Mouse (Mus musculus): ENCODE measurements around the gene Krtap1-5. TPM values are rescaled to one million over a fixed set of nuclear protein-coding genes. Genes with fewer than 3 reads are reported as not detected.

Gene Krtap1-5
- polyA plus RNA-seq, 1 experiment from 2014 or later, result not detected

DNA sequence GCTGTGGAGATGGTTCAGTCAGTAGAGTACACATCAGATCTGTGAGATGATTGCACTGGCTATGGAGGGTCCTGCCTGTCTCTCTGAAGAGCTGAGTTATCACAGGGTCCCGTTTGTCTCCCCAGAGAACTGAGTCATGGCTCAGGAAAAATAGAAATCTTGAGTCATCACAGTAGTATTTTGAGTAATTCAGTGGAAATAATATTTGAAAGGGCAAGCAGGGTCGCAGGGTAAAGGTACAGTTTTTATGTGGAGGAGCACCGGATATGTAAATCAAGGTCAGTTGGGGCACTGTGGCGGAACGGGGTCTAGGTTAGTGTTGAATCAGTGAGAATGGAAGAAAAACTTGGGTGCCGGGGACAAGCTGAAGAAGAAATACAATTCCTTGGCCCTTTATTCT lies 18.2 kb downstream of the Krtap1-5 start:
- Histone ChIP-seq H3K9ac (ENCODE audit: low read length) (no peak overlapping the region), H3K36me3 (ENCODE audit: control insufficient read depth, insufficient read depth, low read length) (no peaks in the 10 kb centered on the region), H3K4me1 (ENCODE audit: control insufficient read depth in 2 of 2, insufficient read depth in 2 of 2, low read length in 2 of 2) (no peaks in the 10 kb centered on the region), H3K27me3 (ENCODE audit: control insufficient read depth, insufficient read depth, low read length) (no peaks in the 10 kb centered on the region), H3K9me3 (ENCODE audit: control insufficient read depth, low read length) (no peaks in the 10 kb centered on the region), H3K4me3 (ENCODE audit: control insufficient read depth in 1 of 2, insufficient read depth in 1 of 2, low read depth in 1 of 2, low read length in 2 of 2) (no peak overlapping the region), H3K27ac (replicated peaks in 1 of 2; ENCODE audit: control insufficient read depth in 1 of 2, insufficient read depth in 1 of 2, low read depth in 2 of 2, low read length in 2 of 2) (no peak overlapping the region), H3K4me2 (ENCODE audit: low read length) (no peak overlapping the region)
- ATAC-seq (ENCODE audit: insufficient number of reproducible peaks, insufficient read depth, low FRiP score, low read depth), result no peak
- 78% methylated on average over 6 of the region's 6 CpGs for WGBS

DNA sequence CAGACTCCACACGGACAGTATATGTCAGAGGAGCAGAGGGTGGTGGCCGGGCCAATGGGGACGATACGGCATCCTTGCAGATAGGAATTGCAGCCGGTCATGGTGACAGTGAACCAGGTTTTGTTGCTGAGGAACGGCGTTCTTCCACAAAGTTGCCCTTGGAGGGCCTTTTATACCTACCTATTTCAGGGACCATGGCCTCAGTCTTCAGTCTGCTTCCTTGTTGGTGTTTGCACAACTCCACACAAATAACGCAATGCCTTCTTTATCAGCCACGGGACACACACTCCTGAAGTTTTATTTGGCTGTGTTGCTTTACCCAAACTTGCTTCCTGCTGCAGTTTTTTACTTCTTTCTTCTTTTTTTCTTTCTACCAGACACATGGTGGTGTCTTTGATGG lies 21.4 kb downstream of the Krtap1-5 start, which contains the start of gene Gm11939:
Gm11939 (minus strand) TSS at position 101 of the 400 bp plus-strand sequence.
- Histone ChIP-seq H3K4me3 (ENCODE audit: control insufficient read depth in 1 of 2, insufficient read depth in 1 of 2, low read depth in 1 of 2, low read length in 2 of 2) (no peak within 1 kb of the TSS), H3K9ac (ENCODE audit: low read length) (no peak within 1 kb of the TSS), H3K4me1 (ENCODE audit: control insufficient read depth in 2 of 2, insufficient read depth in 2 of 2, low read length in 2 of 2) (no peaks in the 10 kb centered on the region), H3K4me2 (ENCODE audit: low read length) (no peak within 1 kb of the TSS), H3K36me3 (ENCODE audit: control insufficient read depth, insufficient read depth, low read length) (no peaks in the 10 kb centered on the region), H3K27me3 (ENCODE audit: control insufficient read depth, insufficient read depth, low read length) (no peaks in the 10 kb centered on the region), H3K9me3 (ENCODE audit: control insufficient read depth, low read length) (no peaks in the 10 kb centered on the region), H3K27ac (replicated peaks in 1 of 2; ENCODE audit: control insufficient read depth in 1 of 2, insufficient read depth in 1 of 2, low read depth in 2 of 2, low read length in 2 of 2) (no peak within 1 kb of the TSS)
- 86% methylated on average over 9 of the region's 9 CpGs for WGBS
- no peak for ATAC-seq (ENCODE audit: insufficient number of reproducible peaks, insufficient read depth, low FRiP score, low read depth)

DNA sequence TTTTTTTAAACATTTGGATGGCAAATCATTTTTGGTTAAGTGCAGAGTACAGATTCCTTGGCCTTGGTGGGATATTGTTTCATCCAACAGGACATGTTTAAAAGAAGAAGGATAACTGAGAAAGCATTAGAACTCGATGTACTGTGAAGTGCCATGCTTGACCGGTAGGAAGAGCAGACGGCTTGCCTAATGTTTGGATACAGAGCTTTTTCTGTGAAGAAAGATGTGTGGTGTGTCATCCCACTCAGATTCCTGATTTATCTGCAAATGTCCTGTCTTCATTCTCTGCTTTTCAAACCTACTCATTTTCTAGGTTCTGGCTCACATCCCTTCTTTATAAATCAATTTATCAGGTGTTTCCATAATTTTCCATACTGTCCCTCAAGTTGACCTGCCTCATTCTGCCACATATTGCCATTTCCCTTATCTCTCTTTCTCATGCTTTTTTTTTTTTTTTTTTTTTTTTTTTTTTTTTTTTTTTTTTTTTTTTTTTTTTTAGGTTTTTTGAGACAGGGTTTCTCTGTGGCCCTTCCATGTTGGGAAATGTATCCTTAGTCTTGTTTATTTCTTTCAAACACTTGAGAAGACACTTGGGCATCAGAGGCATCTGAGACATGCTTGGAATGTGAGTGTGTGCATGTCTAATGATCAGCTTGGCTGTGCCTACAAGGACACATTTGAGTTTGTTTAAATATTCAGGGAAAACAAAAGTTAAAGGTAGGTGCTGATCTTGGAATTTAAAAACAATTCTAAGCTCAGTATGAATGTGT lies 22.7 kb downstream of the Krtap1-5 start:
- H3K4me1 ChIP-seq (ENCODE audit: control insufficient read depth in 2 of 2, insufficient read depth in 2 of 2, low read length in 2 of 2), result no peaks in the 10 kb centered on the region
- H3K9ac ChIP-seq (ENCODE audit: low read length), result no peak overlapping the region
- no peaks in the 10 kb centered on the region for H3K36me3 ChIP-seq (ENCODE audit: control insufficient read depth, insufficient read depth, low read length)
- no peak overlapping the region for H3K4me3 ChIP-seq (ENCODE audit: control insufficient read depth in 1 of 2, insufficient read depth in 1 of 2, low read depth in 1 of 2, low read length in 2 of 2)
- H3K9me3 ChIP-seq (ENCODE audit: control insufficient read depth, low read length), result no peaks in the 10 kb centered on the region
- H3K27me3 ChIP-seq (ENCODE audit: control insufficient read depth, insufficient read depth, low read length), result no peaks in the 10 kb centered on the region
- WGBS, result 72% methylated on average over 3 of the region's 3 CpGs
- ATAC-seq (ENCODE audit: insufficient number of reproducible peaks, insufficient read depth, low FRiP score, low read depth), result no peak
- H3K4me2 ChIP-seq (ENCODE audit: low read length), result no peak overlapping the region
- no peak overlapping the region for H3K27ac ChIP-seq (replicated peaks in 1 of 2; ENCODE audit: control insufficient read depth in 1 of 2, insufficient read depth in 1 of 2, low read depth in 2 of 2, low read length in 2 of 2)

DNA sequence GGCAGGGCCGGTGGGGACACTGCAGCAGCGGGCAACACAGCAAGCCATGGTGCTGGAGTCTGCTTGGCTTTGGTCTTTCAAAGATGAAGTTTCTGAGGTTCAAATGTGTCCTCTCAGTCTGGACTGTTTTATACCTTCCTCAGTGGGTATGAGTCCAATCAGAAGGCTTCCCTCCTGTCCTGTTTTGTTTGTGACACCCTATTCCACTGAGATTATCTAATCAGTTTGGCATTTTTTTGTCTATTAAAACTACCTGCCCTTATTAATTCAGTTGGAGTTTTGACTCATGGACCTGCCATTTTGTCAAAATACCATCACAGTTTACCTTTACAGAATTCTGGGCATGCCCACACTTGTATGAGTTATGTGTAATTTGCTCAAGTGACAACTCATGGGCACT lies 24.1 kb downstream of the Krtap1-5 start, which contains the start of gene Krtap3-2:
Krtap3-2 (minus strand) TSS at position 101 of the 400 bp plus-strand sequence.
- WGBS, result 72% methylated on average over 2 of the region's 2 CpGs

DNA sequence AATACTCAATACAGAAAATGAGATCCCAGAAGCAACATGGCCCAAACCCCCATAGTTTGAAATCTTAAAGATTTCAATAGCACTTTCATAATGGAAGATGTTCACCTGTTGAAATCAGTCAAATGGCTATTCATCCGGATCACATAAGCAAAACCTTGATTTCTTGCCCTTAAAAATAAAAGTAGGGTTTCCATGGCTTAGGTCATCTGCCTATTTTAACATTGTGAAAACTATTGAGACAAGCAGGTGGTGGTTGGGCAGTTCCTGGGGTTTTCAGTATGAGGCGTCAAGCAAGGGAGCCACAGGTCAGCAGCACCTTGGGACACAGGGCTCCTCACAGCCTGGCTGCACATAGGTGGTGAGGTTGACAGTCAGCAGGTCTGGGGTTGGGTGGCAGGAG lies 24.6 kb downstream of the Krtap1-5 start:
- Histone ChIP-seq H3K4me1 (ENCODE audit: control insufficient read depth in 2 of 2, insufficient read depth in 2 of 2, low read length in 2 of 2) (no peaks in the 10 kb centered on the region), H3K9ac (ENCODE audit: low read length) (no peak overlapping the region), H3K27ac (replicated peaks in 1 of 2; ENCODE audit: control insufficient read depth in 1 of 2, insufficient read depth in 1 of 2, low read depth in 2 of 2, low read length in 2 of 2) (no peak overlapping the region), H3K36me3 (ENCODE audit: control insufficient read depth, insufficient read depth, low read length) (no peaks in the 10 kb centered on the region), H3K27me3 (ENCODE audit: control insufficient read depth, insufficient read depth, low read length) (no peaks in the 10 kb centered on the region), H3K9me3 (ENCODE audit: control insufficient read depth, low read length) (no peaks in the 10 kb centered on the region), H3K4me3 (ENCODE audit: control insufficient read depth in 1 of 2, insufficient read depth in 1 of 2, low read depth in 1 of 2, low read length in 2 of 2) (no peak overlapping the region), H3K4me2 (ENCODE audit: low read length) (no peak overlapping the region)
- ATAC-seq (ENCODE audit: insufficient number of reproducible peaks, insufficient read depth, low FRiP score, low read depth), result no peak
- WGBS, result 77% methylated on average over 2 of the region's 2 CpGs

More for the DNA sequence above, 24.1 kb downstream of the Krtap1-5 start, which contains the start of gene Krtap3-2:
- H3K4me3 ChIP-seq (ENCODE audit: control insufficient read depth in 1 of 2, insufficient read depth in 1 of 2, low read depth in 1 of 2, low read length in 2 of 2), result no peak within 1 kb of the TSS
- ATAC-seq (ENCODE audit: insufficient number of reproducible peaks, insufficient read depth, low FRiP score, low read depth), result no peak
- H3K4me1 ChIP-seq (ENCODE audit: control insufficient read depth in 2 of 2, insufficient read depth in 2 of 2, low read length in 2 of 2), result no peaks in the 10 kb centered on the region
- no peaks in the 10 kb centered on the region for H3K27me3 ChIP-seq (ENCODE audit: control insufficient read depth, insufficient read depth, low read length)
- H3K36me3 ChIP-seq (ENCODE audit: control insufficient read depth, insufficient read depth, low read length), result no peaks in the 10 kb centered on the region
- H3K9me3 ChIP-seq (ENCODE audit: control insufficient read depth, low read length), result no peaks in the 10 kb centered on the region
- no peak within 1 kb of the TSS for H3K4me2 ChIP-seq (ENCODE audit: low read length)
- H3K27ac ChIP-seq (replicated peaks in 1 of 2; ENCODE audit: control insufficient read depth in 1 of 2, insufficient read depth in 1 of 2, low read depth in 2 of 2, low read length in 2 of 2), result no peak within 1 kb of the TSS
- H3K9ac ChIP-seq (ENCODE audit: low read length), result no peak within 1 kb of the TSS

DNA sequence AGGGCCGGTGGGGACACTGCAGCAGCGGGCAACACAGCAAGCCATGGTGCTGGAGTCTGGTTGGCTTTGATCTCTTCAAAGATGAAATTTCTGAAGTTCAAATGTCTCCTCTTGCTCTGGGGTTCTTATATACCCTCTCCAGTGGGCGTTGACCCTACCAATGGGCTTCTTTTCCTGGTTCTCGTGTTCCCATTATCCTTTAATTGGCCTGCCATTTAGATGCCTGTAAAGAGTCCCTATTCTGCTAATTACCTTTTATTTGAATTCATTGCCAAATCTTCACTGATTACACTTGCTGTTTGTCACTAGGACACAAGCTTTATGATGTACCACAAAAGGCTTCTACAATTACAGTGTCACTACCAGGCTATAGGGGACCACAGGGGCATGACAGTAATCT lies 30.1 kb downstream of the Krtap1-5 start, which contains the start of gene Krtap3-3:
Krtap3-3 (minus strand) TSS at position 101 of the 400 bp plus-strand sequence.
- H3K4me2 ChIP-seq (ENCODE audit: low read length), result no peak within 1 kb of the TSS
- no peak within 1 kb of the TSS for H3K27ac ChIP-seq (replicated peaks in 1 of 2; ENCODE audit: control insufficient read depth in 1 of 2, insufficient read depth in 1 of 2, low read depth in 2 of 2, low read length in 2 of 2)
- H3K9me3 ChIP-seq (ENCODE audit: control insufficient read depth, low read length), result no peaks in the 10 kb centered on the region
- ATAC-seq (ENCODE audit: insufficient number of reproducible peaks, insufficient read depth, low FRiP score, low read depth), result no peak
- no peaks in the 10 kb centered on the region for H3K4me1 ChIP-seq (ENCODE audit: control insufficient read depth in 2 of 2, insufficient read depth in 2 of 2, low read length in 2 of 2)
- no peaks in the 10 kb centered on the region for H3K27me3 ChIP-seq (ENCODE audit: control insufficient read depth, insufficient read depth, low read length)
- no peak within 1 kb of the TSS for H3K4me3 ChIP-seq (ENCODE audit: control insufficient read depth in 1 of 2, insufficient read depth in 1 of 2, low read depth in 1 of 2, low read length in 2 of 2)
- no peaks in the 10 kb centered on the region for H3K36me3 ChIP-seq (ENCODE audit: control insufficient read depth, insufficient read depth, low read length)
- no peak within 1 kb of the TSS for H3K9ac ChIP-seq (ENCODE audit: low read length)
- WGBS, result 64% methylated on average over 3 of the region's 4 CpGs

DNA sequence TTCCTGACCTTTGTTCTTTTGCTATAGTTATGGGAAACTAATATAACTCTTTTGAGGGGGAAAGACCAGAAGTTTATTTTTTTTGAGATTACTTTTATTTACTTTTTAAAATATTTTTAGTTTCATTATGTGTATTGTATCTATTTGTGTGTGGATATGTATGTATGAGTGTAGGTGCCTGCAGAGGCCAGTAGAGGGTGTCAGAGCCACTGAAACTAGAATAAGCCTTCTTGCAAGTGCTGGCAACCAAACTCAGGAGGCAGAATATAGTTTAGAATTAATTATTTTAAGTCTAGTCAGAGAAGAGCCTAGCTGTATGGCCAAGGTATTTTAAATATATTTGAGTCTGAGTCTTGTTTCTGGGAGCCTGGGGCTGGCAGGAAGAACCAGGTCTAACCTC lies 32.9 kb downstream of the Krtap1-5 start:
- H3K27me3 ChIP-seq (ENCODE audit: control insufficient read depth, insufficient read depth, low read length), result no peaks in the 10 kb centered on the region
- H3K27ac ChIP-seq (replicated peaks in 1 of 2; ENCODE audit: control insufficient read depth in 1 of 2, insufficient read depth in 1 of 2, low read depth in 2 of 2, low read length in 2 of 2), result no peak overlapping the region
- H3K4me3 ChIP-seq (ENCODE audit: control insufficient read depth in 1 of 2, insufficient read depth in 1 of 2, low read depth in 1 of 2, low read length in 2 of 2), result no peak overlapping the region
- H3K4me2 ChIP-seq (ENCODE audit: low read length), result no peak overlapping the region
- ATAC-seq (ENCODE audit: insufficient number of reproducible peaks, insufficient read depth, low FRiP score, low read depth), result no peak
- no peaks in the 10 kb centered on the region for H3K9me3 ChIP-seq (ENCODE audit: control insufficient read depth, low read length)
- H3K36me3 ChIP-seq (ENCODE audit: control insufficient read depth, insufficient read depth, low read length), result no peaks in the 10 kb centered on the region
- H3K9ac ChIP-seq (ENCODE audit: low read length), result no peak overlapping the region
- H3K4me1 ChIP-seq (ENCODE audit: control insufficient read depth in 2 of 2, insufficient read depth in 2 of 2, low read length in 2 of 2), result no peaks in the 10 kb centered on the region

DNA sequence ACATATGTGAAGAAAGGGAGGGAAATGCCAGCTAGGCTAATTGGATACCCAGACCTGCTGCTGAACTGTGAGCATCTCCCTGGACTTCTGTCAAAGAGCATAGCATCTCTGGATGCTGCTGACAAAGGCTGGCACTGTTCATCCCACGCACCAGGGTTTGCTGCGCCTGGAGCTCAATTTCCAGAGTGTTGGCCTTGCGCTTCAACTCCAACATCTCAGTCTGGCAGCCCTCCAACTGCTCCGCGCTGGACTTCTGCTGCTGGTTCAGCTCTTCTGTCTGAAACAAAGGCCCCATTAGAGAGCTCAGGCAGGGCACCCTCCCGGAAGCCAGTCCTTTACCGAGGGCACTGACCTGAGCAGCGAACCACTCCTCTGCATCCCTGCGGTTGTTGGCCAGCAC lies 41.1 kb downstream of the Krtap1-5 start:
- Histone ChIP-seq H3K36me3 (ENCODE audit: control insufficient read depth, insufficient read depth, low read length) (no peaks in the 10 kb centered on the region), H3K4me3 (ENCODE audit: control insufficient read depth in 1 of 2, insufficient read depth in 1 of 2, low read depth in 1 of 2, low read length in 2 of 2) (no peak overlapping the region), H3K9ac (ENCODE audit: low read length) (no peak overlapping the region), H3K27ac (replicated peaks in 1 of 2; ENCODE audit: control insufficient read depth in 1 of 2, insufficient read depth in 1 of 2, low read depth in 2 of 2, low read length in 2 of 2) (no peak overlapping the region), H3K4me1 (ENCODE audit: control insufficient read depth in 2 of 2, insufficient read depth in 2 of 2, low read length in 2 of 2) (no peaks in the 10 kb centered on the region; a peak in 1 of 4 replicates), H3K9me3 (ENCODE audit: control insufficient read depth, low read length) (no peaks in the 10 kb centered on the region), H3K4me2 (ENCODE audit: low read length) (no peak overlapping the region), H3K27me3 (ENCODE audit: control insufficient read depth, insufficient read depth, low read length) (no peaks in the 10 kb centered on the region)
- ATAC-seq (ENCODE audit: insufficient number of reproducible peaks, insufficient read depth, low FRiP score, low read depth), result no peak
- 60% methylated on average over 9 of the region's 9 CpGs for WGBS
